Mouse (Mus musculus): ENCODE measurements at regions not wholly inside any gene's neighbourhood (a gene's known extent, or its start where the extent isn't known, plus 50 kb on each side); places are given as distances from the start of the nearest gene placed in this dataset.

DNA sequence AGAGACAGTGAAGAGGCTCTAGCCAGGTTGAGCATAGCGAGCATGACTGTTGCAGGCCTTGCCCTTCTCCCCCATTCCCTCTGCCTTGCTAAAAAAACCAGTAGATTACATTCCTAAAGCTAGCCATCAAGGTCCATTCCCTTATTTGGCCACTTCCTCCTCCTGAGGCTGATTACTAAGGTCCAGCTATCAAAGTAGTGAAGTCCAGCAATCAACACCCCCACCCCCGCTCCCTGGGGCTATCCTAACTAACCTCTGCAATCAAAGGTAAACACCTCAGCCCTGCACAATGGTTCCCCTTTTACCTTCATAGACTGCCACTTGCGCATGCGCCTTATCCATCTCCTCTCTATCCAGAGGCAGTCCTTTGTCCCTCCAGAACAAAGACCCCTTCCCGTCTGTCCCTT, 77.5 kb upstream of the Acsl4 start:
- TF ChIP-seq POLR2A (IDR thresholded peaks at IDR 0.05; ENCODE audit: insufficient read depth, low read depth, low read length) (no peak), CTCF (IDR thresholded peaks at IDR 0.05; ENCODE audit: insufficient read depth, low read depth, low read length) (no peak)

Measured in olfactory bulb, adult 2 months (tissue).